Mouse (Mus musculus): Measurements from ENCODE around the gene Arhgap1.

- TF ChIP-seq EP300 (IDR thresholded peaks at IDR 0.05) (no peak), CTCF (IDR thresholded peaks at IDR 0.05) (no peak)
Measured at GRCm38 (mm10) chr2:91645354-91645753, 4.3 kb upstream of the Arhgap1 start.

All from lung, postnatal 0 days (tissue).